ENCODE assay signal across 18 mouse cellular contexts in genomic region chr5:105418364-105418763, GRCm38 (mm10). TPM values are rescaled to one million over a fixed set of nuclear protein-coding genes. Genes with fewer than 3 reads are reported as not detected.
DNase-seq lines count a peak whose midpoint lies in the region; ATAC-seq lines count a peak whose summit lies in the region.
"Had no signal": no experiment of that assay in that cellular context is flagged by ENCODE, and none has a peak within 500 bp of the region (broad histone marks: within the 10 kb centered on the region; RNA-seq: fewer than 3 reads in every experiment).

No protein-coding gene starts in this region.

- H3K27me3 ChIP-seq in liver, embryonic 15.5 days: no peaks in the 10 kb centered on the region
- H3K27me3 ChIP-seq in stomach, embryonic 16.5 days (ENCODE audit: control insufficient read depth, insufficient read depth, low read length): no peaks in the 10 kb centered on the region
- H3K27me3 ChIP-seq in hindbrain, embryonic 10.5 days (ENCODE audit: insufficient read depth, poor library complexity, severe bottlenecking): 0 out of 2 replicates have a peak, but pooled peaks cover 5% of the 10 kb centered on the region
- H3K27me3 ChIP-seq: embryonic facial prominence, embryonic 15.5 days; heart, embryonic 12.5 days; neural tube, embryonic 13.5 days had no signal

- no peak overlapping the region for H3K4me3 ChIP-seq in liver, embryonic 15.5 days (replicated peaks)
- H3K4me3 ChIP-seq in stomach, embryonic 16.5 days (replicated peaks; ENCODE audit: low read length): no peak overlapping the region
- no peak overlapping the region for H3K4me3 ChIP-seq in hindbrain, embryonic 10.5 days
- H3K4me3 ChIP-seq: embryonic facial prominence, embryonic 15.5 days; heart, embryonic 12.5 days; neural tube, embryonic 13.5 days had no signal

- no peak overlapping the region for H3K27ac ChIP-seq in liver, embryonic 15.5 days (replicated peaks)
- H3K27ac ChIP-seq in stomach, embryonic 16.5 days (ENCODE audit: low read length): peak overlapping the region; percentile 4; the same call in 1 of the 2 replicates
- no peak overlapping the region for H3K27ac ChIP-seq in hindbrain, embryonic 10.5 days
- H3K27ac ChIP-seq: embryonic facial prominence, embryonic 15.5 days; kidney, postnatal 0 days; neural tube, embryonic 13.5 days had no signal

- H3K4me1 ChIP-seq in liver, embryonic 15.5 days (replicated peaks): peaks cover 43% of the 10 kb centered on the region
- peaks cover 14% of the 10 kb centered on the region for H3K4me1 ChIP-seq in stomach, embryonic 16.5 days (ENCODE audit: control insufficient read depth, insufficient read depth, low read length)
- H3K4me1 ChIP-seq in hindbrain, embryonic 10.5 days (replicated peaks): peaks cover 17% of the 10 kb centered on the region

- peak overlapping the region; percentile 99 for H3K4me2 ChIP-seq in liver, embryonic 15.5 days
- 0 out of 2 replicates have a peak overlapping the region, but pooled peaks have one; percentile 10 for H3K4me2 ChIP-seq in stomach, embryonic 16.5 days (ENCODE audit: low read depth, low read length)
- H3K4me2 ChIP-seq: embryonic facial prominence, embryonic 15.5 days; heart, embryonic 12.5 days; neural tube, embryonic 13.5 days had no signal

- no peak for ATAC-seq in liver, embryonic 15.5 days (ENCODE audit: insufficient read depth)
- no peak for ATAC-seq in stomach, embryonic 16.5 days (ENCODE audit: insufficient read depth, low FRiP score)
- no peak for ATAC-seq in frontal cortex, adult (ENCODE audit: low TSS enrichment)
- ATAC-seq: forebrain, postnatal 0 days; inflammation-experienced regulatory T-cells, adult 6 months had no signal

- whole genome bisulfite sequencing in liver, embryonic 15.5 days (ENCODE audit: insufficient replicate concordance): 71% methylated on average over 7 of the region's 7 CpGs
- 66% methylated on average over 7 of the region's 7 CpGs for WGBS in stomach, embryonic 16.5 days
- 88% methylated on average over 7 of the region's 7 CpGs for WGBS in hindbrain, embryonic 10.5 days

- no peaks in the 10 kb centered on the region for H3K36me3 ChIP-seq in liver, embryonic 15.5 days (replicated peaks)
- H3K36me3 ChIP-seq in stomach, embryonic 16.5 days (ENCODE audit: control insufficient read depth, insufficient read depth, low read length): no peaks in the 10 kb centered on the region
- peaks cover 16% of the 10 kb centered on the region for H3K36me3 ChIP-seq in hindbrain, embryonic 10.5 days
- H3K36me3 ChIP-seq: heart, embryonic 12.5 days had no signal

- H3K9me3 ChIP-seq in liver, embryonic 15.5 days (replicated peaks): no peaks in the 10 kb centered on the region
- no peaks in the 10 kb centered on the region for H3K9me3 ChIP-seq in stomach, embryonic 16.5 days (replicated peaks; ENCODE audit: control insufficient read depth, low read length)
- H3K9me3 ChIP-seq in hindbrain, embryonic 10.5 days: peaks cover 12% of the 10 kb centered on the region; the same call in 1 of the 2 replicates
- H3K9me3 ChIP-seq: embryonic facial prominence, embryonic 15.5 days; heart, embryonic 12.5 days had no signal

- no peak overlapping the region for H3K9ac ChIP-seq in liver, embryonic 15.5 days
- no peak overlapping the region for H3K9ac ChIP-seq in stomach, embryonic 16.5 days (ENCODE audit: low read length)
- H3K9ac ChIP-seq: embryonic facial prominence, embryonic 15.5 days; forebrain, postnatal 0 days; heart, embryonic 12.5 days; neural tube, embryonic 13.5 days had no signal

- peak; percentile 82 to 94 for DNase-seq in adrenal gland, adult (ENCODE audit: inconsistent age in 2 of 2, low spot score in 1 of 2)
- no peak for DNase-seq in adrenal gland, postnatal 4 days (ENCODE audit: low spot score in 2 of 2)
- peak; percentile 29 for DNase-seq in lung, postnatal 25 days (ENCODE audit: low spot score)
- DNase-seq in lung, postnatal 14 days: no peak
- DNase-seq in hindbrain, embryonic 10.5 days (ENCODE audit: low spot score): no peak
- DNase-seq: cerebellum, adult 2 months; forebrain, postnatal 0 days; gastrocnemius, postnatal 10 days; layer of hippocampus, adult 9-11 months; right cerebral cortex, postnatal 4 days had no signal

RNA-seq across cellular contexts. Expression of gene Lrrc8b, which starts 2.8 kb away (rescaled TPM):
- 10 to 100 TPM; 85.8 TPM for total RNA-seq in adrenal gland, postnatal 4 days (2021)
- 2.6 and 2.8 TPM in 2 replicates for polyA plus RNA-seq in liver, embryonic 15.5 days (2015; fragmentation: Nextera tagmentation; extraction: Ambion mirVana)
- 5.4 and 6.0 TPM in 2 replicates for polyA plus RNA-seq in stomach, embryonic 16.5 days (2015; fragmentation: Nextera tagmentation; extraction: Ambion mirVana)
- polyA plus RNA-seq in hindbrain, embryonic 10.5 days (2016; fragmentation: Nextera tagmentation; extraction: Ambion mirVana): 7.3 and 7.5 TPM in 2 replicates

Comparison
In these comparisons a context has a peak if more than half of its experiments do, and no peak if none do; other contexts are left out.
1. DNase-seq: peak in adrenal gland, adult (2 of 2) and lung, postnatal 25 days (single experiment); none in adrenal gland, postnatal 4 days (0 of 2), lung, postnatal 14 days (single experiment) and hindbrain, embryonic 10.5 days (single experiment).